Mouse (Mus musculus) heart, adult 8-10 months (tissue): ENCODE data around the gene Terb2. TPM values are rescaled to one million over a fixed set of nuclear protein-coding genes. Genes with fewer than 3 reads are reported as not detected.
"Not testable (repeated sequence)": the region's sequence is repeated elsewhere in the genome, so short reads cannot be mapped to it uniquely, and the experiment has no call there.

Source experiments
- DNase-seq: peaks from one replicate; pipeline ENCODE4 v3.0.0; 2022; ENCODE audit warnings: low spot score
- total RNA-seq, 4 experiments: library from RNA; stranded (reverse); gene quantifications; 2 replicates each; pipeline ENCODE4 v1.2.4; 2022

Gene Terb2
- total RNA-seq, 4 experiments from 2014 or later: not detected

GRCm38 (mm10) chr2:122161542-122161941, 24.5 kb upstream of the Terb2 start:
- DNase-seq: no peak

DNA sequence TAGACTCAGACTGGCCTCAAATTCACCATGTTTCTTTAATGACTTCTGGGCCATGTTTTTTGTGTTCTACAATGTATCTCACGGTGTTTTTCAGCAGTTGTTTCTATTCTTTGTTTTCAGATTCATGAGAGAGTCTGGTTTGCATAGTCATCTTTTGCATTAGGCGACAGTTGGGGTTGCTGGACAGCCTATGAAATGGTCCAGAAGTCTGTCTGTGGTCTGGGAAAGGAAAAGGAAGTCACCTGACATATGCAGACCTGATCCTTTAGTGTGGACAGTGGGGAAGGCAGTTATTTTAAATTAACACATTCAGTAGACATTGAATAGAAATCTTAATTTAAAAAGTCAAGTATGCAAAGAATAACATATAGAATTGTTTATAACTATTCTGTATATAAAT, 23.5 kb upstream of the Terb2 start:
- DNase-seq: no peak

DNA sequence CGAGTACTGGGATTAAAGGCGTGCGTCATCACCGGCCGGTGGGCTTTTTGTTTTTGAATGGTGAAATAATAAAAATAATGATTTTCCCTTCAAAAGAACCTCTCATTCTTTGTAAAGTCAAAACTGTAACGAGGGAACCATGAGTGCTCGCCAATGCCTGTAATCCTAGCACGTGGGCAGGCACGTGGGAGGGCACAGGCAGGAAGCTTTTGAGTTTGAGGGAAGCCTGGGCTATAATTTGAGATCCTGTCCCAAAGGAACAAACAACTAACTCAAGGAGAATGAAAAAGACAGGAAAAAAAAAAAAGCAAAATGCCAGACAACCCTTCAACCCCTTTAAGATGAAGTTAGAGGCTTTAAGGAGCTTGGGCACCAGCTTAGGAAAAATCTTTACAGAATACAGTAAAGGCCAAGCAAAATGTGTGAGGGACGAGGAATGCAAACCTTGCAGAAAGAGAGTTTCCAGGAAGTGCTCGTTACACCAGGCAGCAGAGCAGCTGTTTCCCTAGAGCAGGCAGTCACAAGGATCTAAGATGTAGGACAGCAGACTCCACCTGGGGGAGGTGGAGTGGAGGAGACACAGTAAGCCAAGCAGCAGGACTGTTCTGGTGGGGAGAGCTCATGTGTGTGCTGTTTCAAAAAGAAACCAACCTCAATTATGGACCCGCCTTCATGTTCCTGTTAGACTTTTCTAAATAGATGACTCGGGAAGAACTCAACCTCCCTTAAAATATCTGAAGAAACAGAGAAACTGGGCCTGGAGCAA, 22.5 kb upstream of the Terb2 start:
- no peak for DNase-seq

DNA sequence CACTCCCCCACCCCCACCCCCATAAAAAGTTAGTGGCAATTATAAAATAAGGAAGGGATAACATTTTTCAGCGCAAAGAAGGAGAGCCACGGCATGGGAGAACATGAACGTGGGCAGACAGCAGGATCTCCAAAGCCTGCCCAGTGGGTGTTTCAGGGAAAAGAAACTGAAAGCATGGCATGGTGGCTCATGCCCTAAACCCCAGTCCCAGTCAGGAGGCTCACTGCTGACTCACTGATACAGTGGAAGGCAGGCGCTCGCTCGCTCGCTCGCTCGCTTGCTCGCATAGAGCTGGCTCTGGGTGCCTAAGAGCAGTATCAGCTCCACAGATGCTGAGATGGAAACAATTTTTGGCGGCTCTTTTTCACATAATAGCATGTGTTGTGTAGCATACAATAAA, 21.8 kb upstream of the Terb2 start:
- no peak for DNase-seq

- DNase-seq: no peak
Measured at GRCm38 (mm10) chr2:122171292-122171691, 14.8 kb upstream of the Terb2 start.

- DNase-seq: no peak
Measured at GRCm38 (mm10) chr2:122172188-122172587, 13.9 kb upstream of the Terb2 start.

- DNase-seq: no peak
Measured at GRCm38 (mm10) chr2:122180051-122180822, 5.8 kb upstream of the Terb2 start.

GRCm38 (mm10) chr2:122185086-122185485, 986 bp upstream of the Terb2 start:
- DNase-seq: no peak

DNA sequence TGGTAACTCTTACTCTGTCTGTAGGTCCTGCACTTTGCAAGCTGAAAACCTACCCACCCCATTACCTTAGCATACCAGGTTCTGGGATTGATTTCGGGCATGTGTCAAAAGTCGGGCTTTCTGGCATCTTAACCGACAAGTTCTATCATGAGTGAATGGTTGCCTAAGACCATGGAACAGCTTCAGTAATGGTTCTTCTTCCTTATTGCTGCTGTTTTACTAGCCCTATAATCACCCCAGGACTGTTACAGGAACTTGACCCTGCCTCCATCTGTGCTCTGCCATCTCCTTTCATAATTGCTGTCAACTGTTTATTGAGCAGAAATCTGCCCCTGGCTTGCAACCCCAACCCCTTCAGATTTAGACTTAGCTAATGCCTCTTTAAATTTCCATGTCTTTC, 679 bp downstream of the Terb2 start:
- DNase-seq: no peak

- DNase-seq: no peak
Measured at GRCm38 (mm10) chr2:122191849-122192248, 5.8 kb downstream of the Terb2 start.

- DNase-seq: peak; percentile 38
Measured at GRCm38 (mm10) chr2:122194509-122194929, 8.4 kb downstream of the Terb2 start.

- no peak for DNase-seq
Measured at GRCm38 (mm10) chr2:122201501-122201900, 15.4 kb downstream of the Terb2 start.

GRCm38 (mm10) chr2:122206440-122207107, 20.5 kb downstream of the Terb2 start:
- DNase-seq: no peak

DNA sequence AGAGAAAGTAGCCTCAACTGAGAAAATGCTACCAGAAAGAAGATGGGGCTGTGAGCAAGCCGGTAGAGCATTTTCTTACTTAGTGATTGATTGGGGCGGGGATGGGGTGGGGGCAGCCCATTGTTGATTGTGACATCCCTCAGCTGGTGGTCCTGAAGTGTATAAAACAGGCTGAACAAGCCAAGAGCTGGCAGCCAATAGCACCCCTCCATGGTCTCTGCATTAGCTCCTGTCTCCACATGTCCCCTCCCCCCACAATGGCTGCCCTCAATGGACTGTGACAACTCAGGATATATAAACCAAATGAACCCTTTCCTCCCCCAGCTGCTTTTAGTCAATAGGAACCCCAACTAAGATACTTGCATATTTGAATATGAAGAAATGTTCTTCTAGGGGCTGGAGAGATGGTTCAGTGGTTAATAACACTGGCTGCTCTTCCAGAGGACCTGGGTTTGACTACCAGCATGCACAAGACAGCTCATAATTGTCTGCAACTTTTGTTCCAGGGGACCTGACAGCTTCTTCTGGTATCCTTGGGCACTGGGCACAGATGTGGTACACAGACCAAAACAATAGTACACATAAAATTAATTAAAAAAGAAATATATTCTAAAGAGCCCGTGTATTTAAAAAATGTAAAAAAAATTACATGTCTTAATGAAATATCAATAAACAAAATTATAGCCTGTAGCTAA, 24.6 kb downstream of the Terb2 start:
- DNase-seq: no peak

DNA sequence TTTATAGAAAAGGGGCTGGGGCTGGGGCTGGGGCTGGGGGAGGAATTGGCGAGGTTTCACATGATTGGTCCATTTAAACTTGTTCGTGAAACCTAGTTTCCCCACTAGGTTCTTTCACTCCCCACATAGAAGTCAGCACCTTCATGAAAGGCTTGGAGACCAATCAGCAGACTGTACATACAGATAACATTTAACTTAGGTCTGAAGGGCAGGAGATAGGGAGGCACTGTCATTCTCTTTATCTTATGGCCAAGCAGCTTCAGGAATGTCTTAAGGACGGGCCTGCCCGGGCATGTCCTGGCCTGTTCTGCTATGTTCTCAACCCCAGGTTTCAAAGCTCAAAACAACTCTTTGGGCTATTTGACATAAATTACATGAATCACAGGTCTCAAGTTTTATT, 31.0 kb downstream of the Terb2 start:
- DNase-seq: not testable (repeated sequence)

DNA sequence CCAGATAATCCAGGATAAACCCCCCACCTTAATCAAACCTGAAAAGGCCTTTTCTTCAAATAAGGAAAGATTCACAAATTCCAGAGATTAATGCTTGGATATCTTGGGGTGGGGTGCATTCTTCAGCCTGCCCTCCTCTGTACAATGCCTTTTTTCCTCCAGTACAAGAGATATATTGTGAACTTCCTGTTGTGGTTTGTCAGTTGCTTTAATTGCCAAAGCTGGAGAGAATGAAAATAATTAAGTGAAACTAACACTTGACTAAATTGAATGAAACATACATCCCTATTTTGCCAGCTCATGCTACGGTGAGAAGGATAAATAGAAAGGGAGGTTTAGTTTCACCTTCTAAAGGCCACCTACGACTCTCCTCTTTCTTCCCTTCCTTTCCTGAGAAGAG, 32.2 kb downstream of the Terb2 start:
- DNase-seq: no peak

GRCm38 (mm10) chr2:122221378-122221777, 35.3 kb downstream of the Terb2 start:
- DNase-seq: no peak

GRCm38 (mm10) chr2:122221798-122222197, 35.7 kb downstream of the Terb2 start:
- DNase-seq: no peak

GRCm38 (mm10) chr2:122222272-122222671, 36.2 kb downstream of the Terb2 start:
- DNase-seq: no peak

- DNase-seq: no peak
Measured at GRCm38 (mm10) chr2:122223654-122224053, 37.6 kb downstream of the Terb2 start.

GRCm38 (mm10) chr2:122230395-122230794, 44.3 kb downstream of the Terb2 start:
- DNase-seq: no peak

DNA sequence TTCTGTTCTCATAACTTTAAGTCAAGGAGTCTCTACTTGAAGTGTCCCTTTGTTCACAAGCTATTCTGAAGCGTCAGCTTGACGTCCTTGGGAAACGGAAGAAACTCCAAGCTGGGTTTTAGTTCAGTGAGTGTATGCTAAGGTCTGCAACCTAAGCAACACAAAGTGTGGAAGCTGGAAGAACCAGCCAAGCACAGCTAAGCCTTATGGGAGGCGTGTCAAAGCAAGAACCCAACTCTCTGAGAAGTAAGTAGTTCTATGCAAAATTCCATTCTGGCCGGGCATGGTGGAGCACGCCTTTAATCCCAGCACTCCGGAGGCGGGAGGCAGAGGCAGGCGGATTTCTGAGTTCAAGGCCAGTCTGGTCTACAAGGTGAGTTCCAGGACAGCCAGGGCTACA, 45.5 kb downstream of the Terb2 start:
- DNase-seq: no peak
